Mouse (Mus musculus) megakaryocyte, embryonic 14.5 days (primary cell): Measurements from ENCODE around the gene Fam151a.

Experiments used
- FLI1 ChIP-seq: IDR thresholded peaks from 2 replicates; pipeline ENCODE4 v1.6.1; 2012; ENCODE audit warnings: low read length, inconsistent platforms, mixed read lengths
- GATA1 ChIP-seq: IDR thresholded peaks from 3 replicates; pipeline ENCODE4 v1.6.1; 2012; ENCODE audit warnings: mixed read lengths, low read length, inconsistent platforms, borderline replicate concordance

DNA sequence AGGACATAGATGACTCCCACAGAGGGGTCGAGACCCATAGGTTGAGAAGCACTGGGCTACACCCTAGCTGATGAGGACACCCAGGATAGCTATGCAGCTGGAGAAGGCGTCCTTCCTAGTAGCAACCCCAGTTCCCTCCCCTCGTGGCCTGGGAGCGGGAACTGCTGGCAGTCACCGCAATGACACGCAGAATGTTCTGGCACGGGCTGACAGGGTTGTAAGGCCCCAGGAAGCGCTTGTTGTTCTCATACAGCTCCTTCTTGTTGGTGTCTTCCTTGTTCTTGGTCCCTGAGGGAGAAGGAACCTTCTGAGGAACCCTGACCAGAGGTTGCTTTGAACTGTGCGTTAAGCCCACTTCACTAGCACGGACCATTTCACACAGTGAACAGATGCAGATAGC is 29.7 kb upstream of the Fam151a start:
- TF ChIP-seq FLI1 (no peak), GATA1 (no peak)
